Mouse (Mus musculus): ENCODE data around the gene Reep1. TPM values are rescaled to one million over a fixed set of nuclear protein-coding genes. Genes with fewer than 3 reads are reported as not detected.

The Reep1 gene
- polyA plus RNA-seq, 1 experiment from 2014 or later = 326 TPM

DNA sequence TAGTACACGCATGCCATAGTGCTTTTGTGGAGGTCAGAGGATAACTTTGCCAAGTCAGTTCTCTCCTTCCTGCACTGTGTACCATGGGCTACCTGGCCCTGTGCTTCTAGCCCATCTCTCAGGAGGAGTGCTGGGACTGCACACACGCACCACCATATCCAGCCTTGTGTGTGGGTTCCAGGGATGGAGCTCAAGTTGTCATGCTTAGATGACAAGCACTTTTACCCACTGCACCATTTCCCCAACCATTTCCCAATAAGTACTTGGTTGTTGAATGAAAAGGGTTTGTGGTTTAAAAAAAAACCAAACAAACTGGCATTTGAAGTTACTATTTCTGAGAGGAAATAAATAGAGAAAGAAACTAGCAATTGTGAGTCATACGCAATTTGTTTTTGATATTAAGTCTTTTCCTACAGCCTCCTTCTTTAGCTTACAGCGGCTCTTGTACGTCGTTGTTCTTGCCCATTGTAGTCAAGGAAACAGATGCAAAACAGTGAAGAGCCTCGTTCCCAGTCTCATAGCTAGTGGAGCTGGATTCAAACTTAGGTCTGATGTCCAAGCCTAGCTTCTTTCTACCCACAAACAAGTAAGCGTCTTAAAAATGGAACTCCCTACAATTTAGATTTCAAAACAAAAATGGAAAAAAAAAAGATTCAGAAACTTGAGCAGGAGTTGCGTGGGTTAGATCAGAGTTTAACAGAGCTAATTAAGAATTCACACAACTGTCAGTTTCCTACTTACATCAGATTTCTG is 38.3 kb downstream of the Reep1 start:
- 84% methylated on average over 9 of the region's 9 CpGs for WGBS
- no peak overlapping the region for H3K4me3 ChIP-seq (replicated peaks; ENCODE audit: low read length)
- H3K4me2 ChIP-seq (replicated peaks) = no peak overlapping the region
- peaks cover 8% of the 10 kb centered on the region for H3K4me1 ChIP-seq (replicated peaks; ENCODE audit: control insufficient read depth, insufficient read depth, low read length)
- H3K36me3 ChIP-seq (replicated peaks; ENCODE audit: control insufficient read depth, insufficient read depth) = no peaks in the 10 kb centered on the region
- no peaks in the 10 kb centered on the region for H3K9me3 ChIP-seq (ENCODE audit: control insufficient read depth, low read length)
- ATAC-seq (ENCODE audit: low FRiP score) (no peak), DNase-seq (ENCODE audit: low spot score) (no peak)
- H3K27me3 ChIP-seq (ENCODE audit: control insufficient read depth, insufficient read depth, low read length) = no peaks in the 10 kb centered on the region
- H3K27ac ChIP-seq = no peak overlapping the region
- H3K9ac ChIP-seq = no peak overlapping the region

DNA sequence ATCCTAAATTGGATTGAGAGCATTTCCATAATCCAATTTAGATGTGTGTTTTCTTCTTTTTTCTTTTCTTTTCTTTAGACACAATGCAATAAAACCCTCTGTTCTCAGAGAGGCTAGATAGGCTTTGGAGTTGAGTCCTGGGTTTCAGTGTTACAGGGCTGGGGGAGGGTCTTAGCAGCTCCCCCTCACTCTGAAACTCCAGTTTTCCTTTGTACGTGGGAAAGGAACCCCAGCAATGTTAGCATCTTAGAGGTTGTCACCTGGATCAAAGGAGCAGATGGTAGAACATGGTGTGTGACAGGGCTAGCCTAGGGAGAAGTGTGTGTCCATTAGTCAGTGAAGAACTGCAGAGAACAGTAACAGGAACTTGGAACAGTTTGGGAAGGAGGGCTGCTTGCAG is 38.9 kb downstream of the Reep1 start:
- Histone ChIP-seq H3K4me3 (replicated peaks; ENCODE audit: low read length) (no peak overlapping the region), H3K4me1 (replicated peaks; ENCODE audit: control insufficient read depth, insufficient read depth, low read length) (peaks cover 2% of the 10 kb centered on the region; the same call in 1 of the 2 replicates), H3K36me3 (replicated peaks; ENCODE audit: control insufficient read depth, insufficient read depth) (no peaks in the 10 kb centered on the region), H3K9me3 (ENCODE audit: control insufficient read depth, low read length) (no peaks in the 10 kb centered on the region), H3K4me2 (replicated peaks) (no peak overlapping the region), H3K27me3 (ENCODE audit: control insufficient read depth, insufficient read depth, low read length) (no peaks in the 10 kb centered on the region), H3K9ac (no peak overlapping the region), H3K27ac (no peak overlapping the region)
- no peak for ATAC-seq (ENCODE audit: low FRiP score)
- 39% methylated on average over 1 of the region's 1 CpGs for WGBS
- DNase-seq (ENCODE audit: low spot score) = no peak

DNA sequence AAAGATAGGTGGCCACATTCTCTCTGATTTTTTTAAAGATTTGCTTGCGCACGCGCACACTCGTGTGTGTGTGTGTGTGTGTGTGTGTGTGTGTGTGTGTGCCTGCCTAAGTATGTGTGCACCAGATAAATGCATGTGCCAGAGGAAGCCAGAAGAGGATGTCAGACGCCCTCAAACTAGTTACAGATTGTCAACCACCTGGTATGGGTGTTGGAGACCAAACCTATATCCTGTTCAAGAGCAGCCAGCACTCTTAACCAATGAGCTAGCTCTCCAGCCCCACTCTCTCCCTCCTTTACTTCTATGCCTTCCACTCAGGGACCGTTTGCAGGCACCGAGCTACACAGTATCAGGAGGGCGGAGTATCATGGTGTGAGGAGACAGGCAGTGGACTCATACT is 39.5 kb downstream of the Reep1 start:
- Histone ChIP-seq H3K4me1 (replicated peaks; ENCODE audit: control insufficient read depth, insufficient read depth, low read length) (no peaks in the 10 kb centered on the region), H3K36me3 (replicated peaks; ENCODE audit: control insufficient read depth, insufficient read depth) (no peaks in the 10 kb centered on the region), H3K27ac (no peak overlapping the region), H3K9ac (no peak overlapping the region), H3K4me3 (replicated peaks; ENCODE audit: low read length) (no peak overlapping the region), H3K9me3 (ENCODE audit: control insufficient read depth, low read length) (no peaks in the 10 kb centered on the region), H3K4me2 (replicated peaks) (no peak overlapping the region), H3K27me3 (ENCODE audit: control insufficient read depth, insufficient read depth, low read length) (no peaks in the 10 kb centered on the region)
- ATAC-seq (ENCODE audit: low FRiP score) (no peak), DNase-seq (ENCODE audit: low spot score) (no peak)
- WGBS = 88% methylated on average over 8 of the region's 8 CpGs

DNA sequence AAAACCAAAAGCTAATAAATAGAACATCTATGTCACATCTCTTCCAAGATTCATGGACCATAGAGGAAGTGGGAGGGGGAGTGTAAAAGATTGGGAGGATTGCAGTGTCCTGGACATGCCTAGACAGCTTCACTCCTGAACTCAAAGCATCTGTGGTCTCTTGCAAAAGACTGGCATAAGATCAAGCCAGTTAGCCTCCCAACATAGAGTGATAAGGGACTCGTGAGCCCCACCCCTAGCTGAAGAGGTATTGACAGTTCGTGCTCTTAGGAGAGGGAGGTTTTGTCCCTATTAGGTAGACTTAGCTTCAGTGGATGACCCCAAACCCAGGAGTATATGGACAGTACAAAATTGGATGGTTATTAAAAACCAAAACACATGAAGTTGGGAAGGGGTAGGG is 44.2 kb downstream of the Reep1 start:
- no peak overlapping the region for H3K27ac ChIP-seq
- DNase-seq (ENCODE audit: low spot score) (no peak), ATAC-seq (ENCODE audit: low FRiP score) (no peak)
- no peaks in the 10 kb centered on the region for H3K27me3 ChIP-seq (ENCODE audit: control insufficient read depth, insufficient read depth, low read length)
- H3K9me3 ChIP-seq (ENCODE audit: control insufficient read depth, low read length) = no peaks in the 10 kb centered on the region
- H3K9ac ChIP-seq = no peak overlapping the region
- no peaks in the 10 kb centered on the region for H3K4me1 ChIP-seq (replicated peaks; ENCODE audit: control insufficient read depth, insufficient read depth, low read length)
- 87% methylated on average over 2 of the region's 2 CpGs for WGBS
- no peak overlapping the region for H3K4me3 ChIP-seq (replicated peaks; ENCODE audit: low read length)
- no peak overlapping the region for H3K4me2 ChIP-seq (replicated peaks)
- H3K36me3 ChIP-seq (replicated peaks; ENCODE audit: control insufficient read depth, insufficient read depth) = peaks cover 15% of the 10 kb centered on the region

DNA sequence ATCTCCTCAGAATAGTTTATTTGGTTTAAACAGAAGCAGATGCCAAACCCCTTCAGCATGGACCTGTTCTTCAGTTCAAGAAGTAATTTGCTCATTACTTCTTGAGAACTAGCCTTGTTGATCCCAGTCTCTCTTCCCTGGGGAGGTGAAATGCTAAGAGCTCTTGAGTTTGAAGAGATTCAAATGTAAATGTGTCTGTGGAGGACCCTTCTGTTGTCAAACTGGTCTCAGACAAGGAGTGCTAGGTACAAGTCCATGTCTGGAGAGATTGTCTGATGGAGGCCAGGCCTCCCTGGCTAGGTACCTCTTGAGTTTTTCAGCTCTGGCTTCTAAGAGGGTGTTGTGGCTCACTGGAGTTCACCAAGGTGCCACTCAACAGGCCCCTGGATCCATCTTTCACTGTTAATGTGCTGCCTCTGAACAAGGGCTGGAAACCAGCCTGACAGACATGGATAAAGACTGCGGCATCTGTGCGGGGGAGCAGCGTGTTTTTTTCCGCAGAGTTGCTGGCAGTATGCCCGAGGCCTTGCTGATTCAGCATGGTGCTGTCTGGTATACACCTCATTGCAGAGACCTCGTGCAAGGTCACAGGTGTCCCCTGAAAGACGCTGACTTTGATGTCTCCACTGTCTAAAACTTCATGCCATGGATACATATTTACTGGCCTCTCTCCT is 45.6 kb downstream of the Reep1 start:
- H3K4me3 ChIP-seq (replicated peaks; ENCODE audit: low read length) = no peak overlapping the region
- H3K27me3 ChIP-seq (ENCODE audit: control insufficient read depth, insufficient read depth, low read length) = no peaks in the 10 kb centered on the region
- WGBS = 61% methylated on average over 7 of the region's 7 CpGs
- H3K27ac ChIP-seq = no peak overlapping the region
- no peaks in the 10 kb centered on the region for H3K4me1 ChIP-seq (replicated peaks; ENCODE audit: control insufficient read depth, insufficient read depth, low read length)
- ATAC-seq (ENCODE audit: low FRiP score) (no peak), DNase-seq (ENCODE audit: low spot score) (no peak)
- no peak overlapping the region for H3K4me2 ChIP-seq (replicated peaks)
- peaks cover 27% of the 10 kb centered on the region for H3K36me3 ChIP-seq (replicated peaks; ENCODE audit: control insufficient read depth, insufficient read depth)
- no peak overlapping the region for H3K9ac ChIP-seq
- no peaks in the 10 kb centered on the region for H3K9me3 ChIP-seq (ENCODE audit: control insufficient read depth, low read length)

DNA sequence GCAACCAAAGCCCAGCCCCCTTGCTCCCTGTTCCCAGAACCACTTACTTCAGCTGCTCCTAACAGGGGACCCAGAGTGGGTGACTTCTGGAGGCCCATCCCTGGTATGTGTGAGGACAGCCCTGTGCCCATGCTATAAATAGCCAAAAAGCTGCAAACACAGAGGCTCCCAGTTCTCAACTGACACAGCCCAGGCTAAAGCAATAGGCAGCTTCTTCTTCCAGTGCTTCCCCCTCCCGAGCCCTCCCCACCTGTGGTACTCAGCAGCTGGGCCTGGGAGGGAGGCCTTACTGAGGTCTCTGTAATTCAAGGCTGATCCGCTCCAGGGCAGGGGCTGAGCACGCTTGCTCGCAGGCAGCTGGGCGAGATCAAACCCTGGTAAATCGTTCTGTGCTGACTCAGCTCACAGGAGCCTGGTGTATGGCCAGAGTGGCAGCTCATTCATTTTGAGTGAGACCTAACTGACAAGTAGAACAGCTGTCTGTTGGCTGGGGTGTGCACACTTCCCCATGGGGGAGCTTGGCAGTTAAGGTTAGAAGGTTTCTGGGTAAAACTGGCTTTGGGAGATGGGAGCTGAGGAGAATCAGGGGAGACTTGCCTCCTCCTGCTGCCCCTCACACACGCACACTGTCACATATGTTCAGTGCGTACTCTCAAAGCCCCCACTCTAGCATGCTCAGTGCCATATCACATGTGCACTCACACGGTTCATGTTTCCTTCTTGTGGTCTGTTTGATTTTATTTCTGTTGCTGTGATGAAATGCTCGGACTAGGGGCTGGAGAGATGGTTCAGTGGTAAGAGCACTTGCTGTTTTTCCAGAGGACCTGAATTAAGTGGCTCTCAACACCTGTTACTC is 49.9 kb downstream of the Reep1 start:
- H3K9ac ChIP-seq = no peak overlapping the region
- ATAC-seq (ENCODE audit: low FRiP score) (peak; percentile 44; the same call in 1 of the 2 replicates), DNase-seq (ENCODE audit: low spot score) (no peak)
- no peaks in the 10 kb centered on the region for H3K27me3 ChIP-seq (ENCODE audit: control insufficient read depth, insufficient read depth, low read length)
- H3K4me2 ChIP-seq (replicated peaks) = no peak overlapping the region
- peaks cover 53% of the 10 kb centered on the region for H3K36me3 ChIP-seq (replicated peaks; ENCODE audit: control insufficient read depth, insufficient read depth)
- H3K4me1 ChIP-seq (replicated peaks; ENCODE audit: control insufficient read depth, insufficient read depth, low read length) = no peaks in the 10 kb centered on the region
- no peaks in the 10 kb centered on the region for H3K9me3 ChIP-seq (ENCODE audit: control insufficient read depth, low read length)
- peak overlapping the region; percentile 34 for H3K27ac ChIP-seq
- WGBS = 62% methylated on average over 10 of the region's 10 CpGs
- H3K4me3 ChIP-seq (replicated peaks; ENCODE audit: low read length) = no peak overlapping the region

DNA sequence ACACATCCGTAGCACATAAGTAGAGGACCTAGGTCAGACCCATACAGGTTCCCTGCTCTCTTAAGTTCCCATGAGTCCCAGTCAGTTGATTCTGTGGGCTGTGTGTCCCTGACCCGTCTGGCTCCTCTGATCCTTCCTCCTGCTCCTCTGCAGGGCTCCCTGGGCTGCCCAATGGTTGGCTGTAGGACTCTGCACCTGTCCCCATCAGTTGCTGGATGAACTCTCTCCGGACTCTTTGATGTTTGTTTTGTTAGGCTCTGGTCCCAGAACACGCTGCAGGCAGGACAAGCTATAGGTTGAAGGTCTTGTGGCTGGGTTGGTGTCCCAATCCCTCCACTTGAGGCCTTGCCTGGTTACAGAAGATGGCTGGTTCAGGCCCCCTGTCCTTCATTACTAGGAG is 51.4 kb downstream of the Reep1 start:
- ATAC-seq (ENCODE audit: low FRiP score) (no peak), DNase-seq (ENCODE audit: low spot score) (no peak)
- Histone ChIP-seq H3K36me3 (replicated peaks; ENCODE audit: control insufficient read depth, insufficient read depth) (peaks cover 66% of the 10 kb centered on the region), H3K4me3 (replicated peaks; ENCODE audit: low read length) (no peak overlapping the region), H3K4me2 (replicated peaks) (no peak overlapping the region), H3K27me3 (ENCODE audit: control insufficient read depth, insufficient read depth, low read length) (no peaks in the 10 kb centered on the region), H3K9me3 (ENCODE audit: control insufficient read depth, low read length) (no peaks in the 10 kb centered on the region), H3K4me1 (replicated peaks; ENCODE audit: control insufficient read depth, insufficient read depth, low read length) (no peaks in the 10 kb centered on the region), H3K27ac (no peak overlapping the region), H3K9ac (no peak overlapping the region)
- 84% methylated on average over 4 of the region's 4 CpGs for WGBS

DNA sequence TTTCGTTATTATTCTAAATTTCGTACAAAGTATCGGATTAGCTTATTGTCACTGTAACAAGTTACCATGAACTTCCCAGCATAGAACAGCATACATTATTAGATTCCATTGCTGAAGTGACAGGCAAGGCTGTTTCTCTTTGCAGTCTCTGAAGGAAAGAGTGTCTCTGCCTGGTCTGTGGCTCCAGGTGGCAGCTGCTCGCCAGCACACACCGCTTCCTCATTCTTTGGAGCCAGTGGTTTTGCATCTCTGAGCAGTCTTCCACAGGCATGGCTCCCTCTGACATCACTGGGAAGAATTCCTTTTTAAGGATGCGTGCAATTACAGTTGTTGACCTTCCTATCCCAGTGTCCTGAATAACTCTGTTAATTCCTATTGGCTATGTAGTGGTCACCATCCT is 52.7 kb downstream of the Reep1 start:
- no peak overlapping the region for H3K9ac ChIP-seq
- H3K4me1 ChIP-seq (replicated peaks; ENCODE audit: control insufficient read depth, insufficient read depth, low read length) = no peaks in the 10 kb centered on the region
- no peaks in the 10 kb centered on the region for H3K27me3 ChIP-seq (ENCODE audit: control insufficient read depth, insufficient read depth, low read length)
- H3K4me2 ChIP-seq (replicated peaks) = no peak overlapping the region
- DNase-seq (ENCODE audit: low spot score) (no peak), ATAC-seq (ENCODE audit: low FRiP score) (no peak)
- 88% methylated on average over 6 of the region's 6 CpGs for WGBS
- H3K27ac ChIP-seq = no peak overlapping the region
- no peaks in the 10 kb centered on the region for H3K9me3 ChIP-seq (ENCODE audit: control insufficient read depth, low read length)
- H3K4me3 ChIP-seq (replicated peaks; ENCODE audit: low read length) = no peak overlapping the region
- H3K36me3 ChIP-seq (replicated peaks; ENCODE audit: control insufficient read depth, insufficient read depth) = peaks cover 61% of the 10 kb centered on the region

DNA sequence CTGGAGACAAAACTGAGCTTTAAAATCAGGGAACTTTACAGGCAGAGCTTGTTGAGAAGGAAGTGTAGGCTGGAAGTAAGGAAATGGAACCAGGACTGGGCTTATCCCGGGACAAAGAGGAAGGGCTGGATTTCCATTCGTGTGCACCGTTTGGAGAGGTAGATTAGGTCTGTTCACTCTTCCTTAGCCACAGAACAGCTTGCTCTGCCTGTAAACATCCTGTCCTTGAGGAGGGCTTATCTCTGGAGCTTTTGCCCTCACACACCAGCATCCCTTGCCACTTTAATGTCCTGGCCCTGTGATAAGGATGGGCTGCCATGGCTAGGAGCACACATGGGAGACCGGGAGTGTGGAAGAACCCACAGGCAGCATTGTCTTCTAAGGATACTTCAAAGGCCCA is 60.4 kb downstream of the Reep1 start:
- Histone ChIP-seq H3K27ac (no peak overlapping the region), H3K4me1 (replicated peaks; ENCODE audit: control insufficient read depth, insufficient read depth, low read length) (no peaks in the 10 kb centered on the region), H3K9me3 (ENCODE audit: control insufficient read depth, low read length) (no peaks in the 10 kb centered on the region), H3K9ac (no peak overlapping the region), H3K4me2 (replicated peaks) (no peak overlapping the region), H3K36me3 (replicated peaks; ENCODE audit: control insufficient read depth, insufficient read depth) (peaks cover 71% of the 10 kb centered on the region), H3K4me3 (replicated peaks; ENCODE audit: low read length) (no peak overlapping the region), H3K27me3 (ENCODE audit: control insufficient read depth, insufficient read depth, low read length) (no peaks in the 10 kb centered on the region)
- ATAC-seq (ENCODE audit: low FRiP score) (no peak), DNase-seq (ENCODE audit: low spot score) (no peak)
- WGBS = 85% methylated on average over 4 of the region's 4 CpGs
